Mouse (Mus musculus) bone marrow, adult 2 months (tissue): ENCODE data around the gene Prdx5. TPM values are rescaled to one million over a fixed set of nuclear protein-coding genes. Genes with fewer than 3 reads are reported as not detected.
"Not testable (repeated sequence)": the region's sequence is repeated elsewhere in the genome, so short reads cannot be mapped to it uniquely, and the experiment has no call there.

Experiments used
- H3K27ac ChIP-seq: fragments of 200-500 bp; 2 replicates; pipeline ENCODE4 v1.5.1; 2012; ENCODE audit warnings: low read depth, mild to moderate bottlenecking, control low read depth, inconsistent platforms, low read length; ENCODE audit not compliant: control insufficient read depth, poor library complexity, insufficient read depth
- H3K4me1 ChIP-seq: fragments of 200-500 bp; 2 replicates; pipeline ENCODE4 v1.6.1; 2011; ENCODE audit warnings: low read length; ENCODE audit not compliant: control insufficient read depth, insufficient read depth
- H3K4me3 ChIP-seq: fragments of 200-500 bp; replicated peaks from 2 replicates; pipeline ENCODE3; 2011; ENCODE audit warnings: mild to moderate bottlenecking, low read depth, low read length, control low read depth; ENCODE audit not compliant: control insufficient read depth
- CTCF ChIP-seq: fragments of 200-500 bp; IDR thresholded peaks from 2 replicates; pipeline ENCODE4 v1.5.1; 2011; ENCODE audit warnings: low read length, control low read depth; ENCODE audit not compliant: control insufficient read depth, insufficient read depth
- POLR2A ChIP-seq: fragments of 200-500 bp; IDR thresholded peaks from 2 replicates; pipeline ENCODE4 v1.6.1; 2011; ENCODE audit warnings: low read depth, mild to moderate bottlenecking, control low read depth, low read length, borderline replicate concordance; ENCODE audit not compliant: control insufficient read depth
- WGBS: fragments of 180-500 bp; shearing (Covaris S2); methylation state at CpG from one replicate; pipeline ENCODE4 v1.1.7; 2018; 5-methylcytosine and 5-hydroxymethylcytosine counted together
- polyA plus RNA-seq: library from polyadenylated mRNA; stranded (reverse); fragments of >200 nt; gene quantifications from 2 replicates; pipeline ENCODE4 v1.2.4, GENCODE M21; 2011; ENCODE audit warnings: low replicate concordance; ENCODE audit not compliant: missing spikeins, insufficient read depth, insufficient read length

Gene Prdx5
- polyA plus RNA-seq, 1 experiment = 324 TPM

DNA sequence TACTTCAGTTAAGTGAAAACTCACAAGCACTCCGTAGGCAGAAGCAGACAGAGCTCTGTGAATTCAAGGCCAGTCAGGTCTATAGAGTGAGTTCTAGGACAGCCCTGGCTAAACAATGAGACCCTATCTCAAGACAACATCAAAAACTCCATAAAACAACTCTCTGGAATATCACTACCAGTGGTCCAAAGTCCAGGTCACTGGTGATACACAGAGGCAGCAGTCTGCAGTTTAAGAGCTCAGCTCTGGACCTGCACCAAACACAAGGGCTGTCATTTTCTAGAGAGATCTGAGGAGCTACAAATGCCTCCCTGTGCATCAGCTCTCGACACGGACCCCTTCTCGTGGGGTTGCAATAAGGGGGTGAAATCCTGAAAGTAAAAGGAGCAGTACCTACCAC, 8.4 kb upstream of the Prdx5 start:
- Histone ChIP-seq H3K27ac (no peak overlapping the region), H3K4me3 (no peak overlapping the region), H3K4me1 (peaks cover 3% of the 10 kb centered on the region; the same call in 1 of the 2 replicates)
- TF ChIP-seq POLR2A (no peak), CTCF (no peak)
- WGBS = 89% methylated on average over 4 of the region's 4 CpGs

DNA sequence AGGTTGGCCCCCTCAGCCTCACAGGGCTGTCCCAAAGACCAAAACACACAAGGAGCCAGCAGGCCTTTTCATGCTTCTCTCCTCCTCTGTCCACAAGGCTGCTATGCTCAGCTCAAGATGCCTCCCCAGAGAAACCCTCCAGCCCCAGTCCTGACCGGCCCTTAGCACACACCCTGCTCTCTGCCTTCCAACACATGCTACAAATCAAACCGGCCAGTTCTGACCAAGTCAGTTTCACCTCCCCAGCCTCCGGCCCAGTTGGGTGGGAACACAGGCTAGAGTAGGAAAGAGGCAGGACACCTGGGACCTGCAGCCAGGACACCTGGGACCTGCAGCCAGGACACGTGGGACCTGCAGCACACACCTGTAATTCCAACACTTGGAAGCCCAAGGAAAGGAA, 6.6 kb upstream of the Prdx5 start:
- WGBS = 82% methylated on average over 4 of the region's 4 CpGs
- peaks cover 1% of the 10 kb centered on the region; the same call in 1 of the 2 replicates for H3K4me1 ChIP-seq
- no peak for TF ChIP-seq CTCF
- TF ChIP-seq POLR2A = no peak
- H3K27ac ChIP-seq = no peak overlapping the region
- H3K4me3 ChIP-seq = no peak overlapping the region

DNA sequence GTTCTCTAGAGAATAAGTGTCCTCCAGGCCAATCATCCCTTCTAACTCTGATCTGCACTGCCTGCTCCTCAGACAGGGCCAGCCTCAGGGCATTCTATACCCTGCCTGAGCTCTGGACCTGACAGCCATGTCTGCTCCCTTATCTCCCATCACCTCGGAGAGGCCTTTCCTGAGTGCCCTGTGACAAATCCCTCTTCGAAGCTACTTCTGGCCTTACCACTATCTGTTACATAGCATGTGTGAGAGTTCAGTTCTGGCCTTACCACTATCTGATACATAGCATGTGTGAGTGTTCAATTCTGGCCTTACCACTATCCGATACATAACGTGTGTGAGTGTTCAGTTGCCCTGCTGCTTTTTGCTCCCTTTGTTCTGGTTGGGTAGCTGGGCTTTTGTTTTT, 5.4 kb upstream of the Prdx5 start:
- 69% methylated on average over 4 of the region's 4 CpGs for WGBS
- no peak overlapping the region for H3K27ac ChIP-seq
- no peak overlapping the region for H3K4me3 ChIP-seq
- peaks cover 1% of the 10 kb centered on the region; the same call in 1 of the 2 replicates for H3K4me1 ChIP-seq
- no peak for TF ChIP-seq CTCF
- TF ChIP-seq POLR2A = no peak

DNA sequence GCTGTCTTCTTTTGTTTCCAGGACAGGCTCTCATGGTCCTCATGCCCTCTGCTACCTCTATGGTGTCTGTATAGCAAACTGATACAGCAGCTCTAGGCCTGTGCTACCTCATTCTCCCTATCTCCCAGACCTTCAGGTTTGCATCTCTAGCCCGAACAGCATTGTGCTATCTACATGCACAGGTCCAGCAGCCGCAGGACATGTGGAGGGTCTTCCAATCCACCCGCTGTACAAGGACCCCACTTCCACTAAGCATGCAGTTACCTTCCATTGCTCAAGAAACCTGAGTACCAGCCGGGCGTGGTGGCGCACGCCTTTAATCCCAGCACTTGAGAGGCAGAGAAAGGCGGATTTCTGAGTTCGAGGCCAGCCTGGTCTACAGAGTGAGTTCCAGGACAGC, 4.6 kb upstream of the Prdx5 start:
- Histone ChIP-seq H3K4me1 (no peaks in the 10 kb centered on the region; the same call in 1 of the 2 replicates), H3K27ac (no peak overlapping the region), H3K4me3 (no peak overlapping the region)
- 92% methylated on average over 9 of the region's 9 CpGs for WGBS
- TF ChIP-seq CTCF (no peak), POLR2A (no peak)

DNA sequence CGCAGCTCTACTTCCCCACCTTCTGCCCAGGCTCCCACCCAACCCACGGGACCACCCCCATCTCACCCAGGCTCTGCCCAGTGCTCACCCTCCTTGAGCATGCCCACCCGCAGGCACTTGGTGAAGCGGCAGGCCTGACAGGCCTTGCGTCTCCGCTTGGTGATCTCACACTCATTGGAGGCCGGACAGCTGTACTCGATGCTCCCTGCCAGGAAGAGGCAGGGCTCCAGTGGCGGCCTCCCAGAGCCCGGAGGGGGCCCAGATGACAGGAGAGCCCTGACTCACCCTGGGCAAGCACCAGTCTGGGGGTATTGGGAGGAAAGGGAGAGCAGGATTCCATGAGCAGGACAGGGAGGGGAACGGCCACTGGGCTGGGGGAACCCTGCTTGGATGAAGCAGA, 4.1 kb upstream of the Prdx5 start:
- TF ChIP-seq CTCF = no peak
- no peak for TF ChIP-seq POLR2A
- no peaks in the 10 kb centered on the region; the same call in 1 of the 2 replicates for H3K4me1 ChIP-seq
- WGBS = 88% methylated on average over 11 of the region's 11 CpGs
- no peak overlapping the region for H3K4me3 ChIP-seq
- no peak overlapping the region for H3K27ac ChIP-seq

DNA sequence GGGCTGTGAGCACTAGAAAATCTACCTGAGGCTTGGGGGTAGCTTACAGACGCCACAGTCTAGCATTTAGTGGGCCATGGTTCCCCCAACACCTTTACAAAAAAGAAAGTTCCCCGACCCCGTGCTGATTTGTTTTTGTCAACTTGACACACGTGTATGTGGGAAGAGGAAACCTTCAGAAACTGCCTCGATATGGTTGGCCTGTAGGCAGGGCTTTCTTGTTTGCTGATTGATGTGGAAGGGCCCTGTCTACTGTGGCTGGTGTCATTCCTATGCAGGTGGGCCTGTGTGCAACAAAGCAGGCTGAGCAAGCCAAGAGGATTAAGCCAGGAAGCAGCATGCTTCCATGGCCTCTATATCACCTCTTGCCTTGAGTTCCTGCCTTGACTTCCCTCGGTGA, 3.1 kb upstream of the Prdx5 start:
- Histone ChIP-seq H3K27ac (no peak overlapping the region), H3K4me1 (no peaks in the 10 kb centered on the region; the same call in 1 of the 2 replicates), H3K4me3 (no peak overlapping the region)
- no peak for TF ChIP-seq POLR2A
- TF ChIP-seq CTCF = no peak
- 71% methylated on average over 6 of the region's 6 CpGs for WGBS

DNA sequence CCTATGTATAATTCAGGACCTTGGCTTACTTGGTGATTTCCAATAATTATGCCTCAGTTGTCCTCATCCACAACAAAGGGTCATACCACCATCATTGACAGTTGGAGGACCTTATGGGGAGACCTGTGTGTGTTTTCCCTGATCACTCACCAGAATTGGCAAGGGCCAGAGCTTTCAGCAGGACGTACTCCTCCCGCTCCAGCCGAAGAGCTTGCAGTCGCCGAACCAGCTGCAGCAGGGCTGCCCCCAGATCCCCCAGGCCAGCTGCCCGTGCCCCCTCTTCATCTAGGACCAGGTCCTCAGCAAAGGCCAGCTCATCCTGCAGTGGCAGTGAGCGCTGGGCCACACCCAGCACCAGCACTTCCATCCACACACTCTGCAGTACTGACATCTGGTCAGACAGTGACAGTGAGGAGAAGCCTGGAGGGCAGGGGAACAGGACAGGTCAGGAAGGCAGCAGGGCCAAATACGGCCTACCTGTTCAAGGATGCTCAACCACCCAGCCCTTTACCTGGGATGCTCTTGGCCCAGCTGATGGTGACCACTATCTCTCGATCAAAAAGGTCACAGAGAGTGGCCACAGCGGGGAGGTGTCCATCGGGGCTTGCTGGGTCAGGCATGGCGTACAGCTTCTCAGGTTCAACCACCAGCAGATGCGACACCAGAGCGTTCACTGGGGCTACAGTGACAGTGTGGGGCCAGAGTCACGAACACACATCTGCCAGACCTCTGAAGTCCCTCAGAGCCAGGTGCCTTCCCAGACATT, 2.5 kb upstream of the Prdx5 start:
- 89% methylated on average over 15 of the region's 15 CpGs for WGBS
- Histone ChIP-seq H3K27ac (no peak overlapping the region), H3K4me3 (no peak overlapping the region), H3K4me1 (no peaks in the 10 kb centered on the region; the same call in 1 of the 2 replicates)
- TF ChIP-seq POLR2A (no peak), CTCF (no peak)

DNA sequence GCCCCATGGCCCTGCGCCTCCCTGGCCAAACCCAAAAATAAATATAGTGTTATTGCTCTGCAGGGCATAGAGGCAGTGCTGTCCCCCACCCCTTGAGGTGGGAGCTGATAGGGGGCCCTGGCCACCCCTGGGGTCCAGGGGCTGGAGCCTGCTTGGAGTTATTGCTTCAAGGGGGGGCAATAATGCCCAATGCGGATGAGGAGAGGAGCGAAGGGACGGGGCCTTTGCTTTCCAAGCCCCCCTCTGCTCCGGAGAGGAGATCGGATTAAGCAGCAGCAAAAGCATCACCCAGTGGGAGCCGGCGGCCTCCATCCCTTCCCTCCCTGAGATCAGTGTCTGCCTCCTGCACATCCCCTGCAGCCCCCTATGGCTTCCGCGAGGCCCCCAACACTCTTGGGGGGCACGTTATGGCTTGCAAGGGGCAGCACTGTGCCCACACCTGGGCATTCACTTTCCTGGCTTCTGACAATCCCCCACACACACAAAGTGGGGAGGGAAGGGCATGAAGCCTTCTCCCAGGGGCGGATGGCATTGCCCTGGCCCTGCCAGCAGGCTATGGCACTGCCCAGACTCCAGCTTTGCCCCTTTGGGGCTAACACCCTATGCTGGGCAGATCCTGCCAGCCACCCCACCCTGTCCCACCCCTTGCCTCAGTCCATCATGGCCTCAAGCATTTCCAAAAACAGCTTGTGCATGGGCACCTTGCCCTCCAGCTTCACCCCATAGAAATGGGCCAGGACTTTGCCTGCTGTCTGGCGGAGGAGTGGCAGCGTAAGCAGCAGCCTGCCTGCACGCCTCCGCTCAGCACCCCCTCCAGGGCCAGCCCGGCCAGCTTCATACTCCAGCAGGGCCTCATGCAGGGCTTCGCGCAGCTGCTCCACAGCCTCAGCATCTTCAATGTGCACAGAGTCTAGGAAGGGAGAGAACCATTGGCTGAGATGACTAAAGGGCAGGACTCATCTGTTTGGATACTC, 1.5 kb upstream of the Prdx5 start:
- no peaks in the 10 kb centered on the region; the same call in 1 of the 2 replicates for H3K4me1 ChIP-seq
- no peak overlapping the region for H3K4me3 ChIP-seq
- H3K27ac ChIP-seq = peak overlapping the region; percentile 11; the same call in 1 of the 2 replicates
- no peak for TF ChIP-seq POLR2A
- WGBS = 82% methylated on average over 19 of the region's 19 CpGs

DNA sequence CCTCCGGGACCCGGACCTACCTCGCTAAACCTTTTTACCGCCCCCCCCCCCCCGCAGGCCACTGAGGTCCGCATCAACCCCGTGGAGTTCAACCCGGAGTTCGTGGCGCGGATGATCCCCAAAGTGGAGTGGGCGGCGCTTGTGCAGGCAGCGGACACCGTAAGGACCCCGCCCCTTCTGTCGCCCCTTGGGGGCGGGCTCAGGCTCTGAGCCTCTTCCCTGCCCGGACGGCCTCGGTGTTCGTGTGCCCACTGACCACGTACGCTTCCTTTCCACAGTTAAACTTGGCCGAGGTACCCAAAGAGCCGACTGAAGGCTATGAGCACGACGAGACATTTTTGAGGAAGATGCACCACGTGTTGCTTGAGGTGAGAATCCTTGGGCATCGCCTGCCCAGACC, 400 bp upstream of the Prdx5 start:
- peak overlapping the region; percentile 97 for H3K27ac ChIP-seq
- peak overlapping the region; percentile 86 for H3K4me3 ChIP-seq
- under 1% methylated on average over 29 of the region's 30 CpGs for WGBS
- H3K4me1 ChIP-seq = not testable (repeated sequence)
